Mouse (Mus musculus) CH12.LX (cell line): ENCODE measurements around the gene Cnn3.

Experiments used
- CTCF ChIP-seq, 2 experiments: IDR thresholded peaks in 1 of 2; conservative IDR thresholded peaks in 1 of 2; 2 replicates each; pipeline ENCODE4 v1.5.1; 2011 to 2012; ENCODE audit warnings: low read depth in 2 of 2, low read length in 2 of 2, improper control_type of control experiment in 1 of 2, inconsistent platforms in 1 of 2, mild to moderate bottlenecking in 1 of 2, moderate library complexity in 1 of 2
- JUND ChIP-seq: conservative IDR thresholded peaks from 2 replicates; pipeline ENCODE4 v1.6.1; 2011; ENCODE audit warnings: low read depth, low read length, improper control_type of control experiment
- MAX ChIP-seq: IDR thresholded peaks from 2 replicates; pipeline ENCODE4 v1.6.1; 2011; ENCODE audit warnings: low read length, improper control_type of control experiment
- MAZ ChIP-seq: IDR thresholded peaks from 2 replicates; pipeline ENCODE4 v1.6.1; 2012; ENCODE audit warnings: low read depth, mild to moderate bottlenecking, inconsistent platforms, low read length, improper control_type of control experiment, moderate library complexity
- MEF2A ChIP-seq: IDR thresholded peaks from 2 replicates; pipeline ENCODE4 v1.6.1; 2014; ENCODE audit warnings: low read depth, mild to moderate bottlenecking, inconsistent platforms, low read length, improper control_type of control experiment, borderline replicate concordance
- SIN3A ChIP-seq: IDR thresholded peaks from 2 replicates; pipeline ENCODE4 v1.6.1; 2012; ENCODE audit warnings: low read length, improper control_type of control experiment, inconsistent platforms
- USF1 ChIP-seq: IDR thresholded peaks from 2 replicates; pipeline ENCODE4 v1.6.1; 2014; ENCODE audit warnings: low read depth, mild to moderate bottlenecking, inconsistent platforms, low read length, improper control_type of control experiment

DNA sequence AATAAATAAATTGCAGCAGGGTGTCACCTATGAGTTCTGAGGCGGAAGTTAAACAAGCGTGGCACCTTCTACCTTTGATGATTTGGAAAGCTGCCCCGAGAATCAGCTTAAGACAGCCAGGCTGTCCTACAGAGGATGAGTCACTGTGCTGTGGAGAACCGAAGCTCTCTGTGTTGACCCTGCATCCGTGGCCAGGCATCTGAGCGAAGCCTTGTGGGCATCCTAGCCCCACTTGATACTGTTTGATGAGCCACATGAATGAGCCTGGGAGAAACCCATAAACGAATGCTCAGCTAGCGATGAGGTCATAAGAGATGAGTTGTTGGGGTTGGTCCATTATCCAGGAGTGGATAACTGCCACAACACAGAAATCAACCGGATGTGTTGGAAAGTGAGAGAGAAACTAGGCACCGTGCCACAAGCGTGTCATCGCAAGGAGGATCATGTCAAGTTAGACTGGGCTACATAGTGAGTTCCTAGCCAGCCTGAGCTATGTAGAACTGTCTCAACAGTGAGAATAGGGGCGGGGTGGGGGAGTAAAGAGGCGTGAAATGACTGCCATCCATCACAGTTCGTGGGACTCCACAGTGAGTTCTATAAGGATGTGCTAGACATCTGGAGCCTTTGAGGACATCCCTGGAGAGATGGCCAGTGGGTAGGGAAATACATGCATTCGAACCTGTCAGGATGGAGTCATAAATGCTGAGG is 30.6 kb upstream of the Cnn3 start:
- no peak for TF ChIP-seq MAX
- TF ChIP-seq MAZ = no peak
- no peak for TF ChIP-seq MEF2A
- no peak for TF ChIP-seq CTCF (conservative IDR thresholded peaks at IDR 0.05 in 1 of 2, IDR thresholded peaks at IDR 0.05 in 1 of 2; ENCODE audit: low read depth in 2 of 2, low read length in 2 of 2)
- TF ChIP-seq SIN3A = no peak
- TF ChIP-seq USF1 = no peak
- no peak for TF ChIP-seq JUND
